Comparison of ENCODE assay signal across 22 mouse cellular contexts in the genomic region with DNA sequence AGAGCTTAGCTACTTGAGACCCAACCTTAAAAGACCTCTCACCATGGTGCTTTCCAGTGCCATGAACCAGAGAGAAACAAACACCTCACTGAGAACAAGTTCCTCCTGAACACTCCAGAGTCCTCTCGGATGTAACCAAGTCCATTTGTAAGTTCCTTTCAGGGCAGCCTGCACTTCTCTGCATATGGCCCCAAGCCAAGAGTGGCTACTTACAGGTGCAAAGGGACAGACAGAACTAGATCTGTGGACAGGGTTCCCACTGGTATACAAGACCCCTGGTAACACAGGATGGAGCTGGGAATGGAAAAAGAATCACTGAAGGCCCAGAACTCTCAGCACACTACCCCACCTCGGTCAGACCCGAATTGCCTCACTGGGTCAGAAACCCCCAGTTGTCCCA.
DNase-seq lines count a peak whose midpoint lies in the region; ATAC-seq and TF ChIP-seq lines count a peak whose summit lies in the region.
"Had no signal": no experiment of that assay in that cellular context is flagged by ENCODE, and none has a peak within 500 bp of the region (broad histone marks: within the 10 kb centered on the region; RNA-seq: fewer than 3 reads in every experiment).

No protein-coding gene starts in this region.

- peaks cover 43% of the 10 kb centered on the region for H3K4me1 ChIP-seq in hindbrain, embryonic 10.5 days (replicated peaks)
- peaks cover 17% of the 10 kb centered on the region for H3K4me1 ChIP-seq in hindbrain, embryonic 16.5 days (ENCODE audit: control insufficient read depth, insufficient read depth, low read depth, low read length)
- peaks cover 38% of the 10 kb centered on the region for H3K4me1 ChIP-seq in forebrain, embryonic 13.5 days
- H3K4me1 ChIP-seq in limb, embryonic 14.5 days (ENCODE audit: control insufficient read depth, insufficient read depth, low read length): peaks cover 43% of the 10 kb centered on the region

- ATAC-seq in hindbrain, embryonic 16.5 days: no peak
- no peak for ATAC-seq in forebrain, embryonic 13.5 days
- no peak for ATAC-seq in limb, embryonic 14.5 days (ENCODE audit: low FRiP score, low read depth)
- ATAC-seq: activated CD4-positive, CD25-positive, alpha-beta regulatory T cell, adult 4 months; intestine, postnatal 0 days; Patski had no signal

- H3K4me3 ChIP-seq in hindbrain, embryonic 10.5 days: no peak overlapping the region
- H3K4me3 ChIP-seq in hindbrain, embryonic 16.5 days (ENCODE audit: low read length): no peak overlapping the region
- no peak overlapping the region for H3K4me3 ChIP-seq in forebrain, embryonic 13.5 days
- no peak overlapping the region for H3K4me3 ChIP-seq in limb, embryonic 14.5 days (replicated peaks; ENCODE audit: low read length)
- H3K4me3 ChIP-seq: embryonic facial prominence, embryonic 13.5 days; heart, adult 2 months; hindbrain, embryonic 13.5 days; layer of hippocampus, adult 2 months; left cerebral cortex, adult 2 months; limb, embryonic 13.5 days had no signal

- WGBS in hindbrain, embryonic 10.5 days: 81% methylated on average over 3 of the region's 3 CpGs
- 83% methylated on average over 3 of the region's 3 CpGs for WGBS in hindbrain, embryonic 16.5 days
- 78% methylated on average over 3 of the region's 3 CpGs for WGBS in forebrain, embryonic 13.5 days
- WGBS in limb, embryonic 14.5 days: 74% methylated on average over 3 of the region's 3 CpGs

- no peak for TF ChIP-seq POLR2A in limb, embryonic 14.5 days (IDR thresholded peaks at IDR 0.05; ENCODE audit: borderline replicate concordance, extremely low read depth, insufficient read depth, insufficient read length)

- peak overlapping the region; percentile 89 for H3K27ac ChIP-seq in hindbrain, embryonic 10.5 days
- H3K27ac ChIP-seq in hindbrain, embryonic 16.5 days (ENCODE audit: low read depth, low read length): no peak overlapping the region
- H3K27ac ChIP-seq in forebrain, embryonic 13.5 days: peak overlapping the region; percentile 84; the same call in 1 of the 2 replicates
- 0 out of 2 replicates have a peak overlapping the region, but pooled peaks have one; percentile 21 for H3K27ac ChIP-seq in limb, embryonic 14.5 days (replicated peaks; ENCODE audit: low read depth, low read length)
- H3K27ac ChIP-seq: layer of hippocampus, adult 2 months; left cerebral cortex, adult 2 months had no signal

- no peak for DNase-seq in hindbrain, embryonic 10.5 days (ENCODE audit: low spot score)
- peak; percentile 21 to 50 for DNase-seq in lung, adult 18-20 months
- no peak for DNase-seq in lung, postnatal 25 days (ENCODE audit: low spot score)
- no peak for DNase-seq in limb, embryonic 14.5 days (ENCODE audit: low spot score)
- DNase-seq in embryo, embryonic 10.5 days (ENCODE audit: low spot score): no peak
- DNase-seq: adrenal gland, postnatal 14 days; cerebellum, adult 18-20 months; cerebellum, postnatal 36 days; lung, adult 2 months; right cerebral cortex, postnatal 4 days; thymus, postnatal 14 days had no signal

- no peaks in the 10 kb centered on the region for H3K27me3 ChIP-seq in hindbrain, embryonic 10.5 days (ENCODE audit: insufficient read depth, poor library complexity, severe bottlenecking)
- H3K27me3 ChIP-seq in hindbrain, embryonic 16.5 days (replicated peaks; ENCODE audit: control insufficient read depth, insufficient read depth, low read length): no peaks in the 10 kb centered on the region
- H3K27me3 ChIP-seq in forebrain, embryonic 13.5 days: no peaks in the 10 kb centered on the region
- no peaks in the 10 kb centered on the region for H3K27me3 ChIP-seq in limb, embryonic 14.5 days (ENCODE audit: control insufficient read depth, insufficient read depth, low read length)
- H3K27me3 ChIP-seq: embryonic facial prominence, embryonic 13.5 days; hindbrain, embryonic 13.5 days; limb, embryonic 13.5 days; Patski had no signal

- no peaks in the 10 kb centered on the region for H3K36me3 ChIP-seq in hindbrain, embryonic 10.5 days
- no peaks in the 10 kb centered on the region for H3K36me3 ChIP-seq in hindbrain, embryonic 16.5 days (ENCODE audit: control insufficient read depth, insufficient read depth, low read length)
- no peaks in the 10 kb centered on the region for H3K36me3 ChIP-seq in forebrain, embryonic 13.5 days (ENCODE audit: poor library complexity, severe bottlenecking)
- no peaks in the 10 kb centered on the region for H3K36me3 ChIP-seq in limb, embryonic 14.5 days (ENCODE audit: control insufficient read depth, insufficient read depth, low read length)
- H3K36me3 ChIP-seq: embryonic facial prominence, embryonic 13.5 days; hindbrain, embryonic 13.5 days; limb, embryonic 13.5 days had no signal

- no peak overlapping the region for H3K9ac ChIP-seq in hindbrain, embryonic 16.5 days (ENCODE audit: low read depth, low read length)
- no peak overlapping the region for H3K9ac ChIP-seq in forebrain, embryonic 13.5 days
- no peak overlapping the region for H3K9ac ChIP-seq in limb, embryonic 14.5 days (ENCODE audit: low read depth, low read length, severe bottlenecking)
- H3K9ac ChIP-seq: embryonic facial prominence, embryonic 13.5 days; hindbrain, embryonic 13.5 days; limb, embryonic 13.5 days had no signal

- H3K9me3 ChIP-seq in hindbrain, embryonic 10.5 days: 0 out of 2 replicates have a peak, but pooled peaks cover 9% of the 10 kb centered on the region
- H3K9me3 ChIP-seq in hindbrain, embryonic 16.5 days (ENCODE audit: control insufficient read depth, low read length): no peaks in the 10 kb centered on the region
- no peaks in the 10 kb centered on the region for H3K9me3 ChIP-seq in forebrain, embryonic 13.5 days (replicated peaks)
- no peaks in the 10 kb centered on the region for H3K9me3 ChIP-seq in limb, embryonic 14.5 days (ENCODE audit: control insufficient read depth, low read length)
- H3K9me3 ChIP-seq: hindbrain, embryonic 13.5 days; limb, embryonic 13.5 days had no signal

- no peak overlapping the region for H3K4me2 ChIP-seq in hindbrain, embryonic 16.5 days (ENCODE audit: low read length)
- no peak overlapping the region for H3K4me2 ChIP-seq in forebrain, embryonic 13.5 days
- no peak overlapping the region for H3K4me2 ChIP-seq in limb, embryonic 14.5 days (replicated peaks; ENCODE audit: low read depth, low read length, severe bottlenecking)
- H3K4me2 ChIP-seq: embryonic facial prominence, embryonic 13.5 days; hindbrain, embryonic 13.5 days; limb, embryonic 13.5 days had no signal

Comparison
In these comparisons a context has a peak if more than half of its experiments do, and no peak if none do; other contexts are left out.
1. DNase-seq: peak in lung, adult 18-20 months (2 of 2); none in hindbrain, embryonic 10.5 days (single experiment), lung, postnatal 25 days (single experiment), limb, embryonic 14.5 days (single experiment) and embryo, embryonic 10.5 days (single experiment).